Mouse (Mus musculus) urinary bladder, adult 2 months (tissue): ENCODE results near the gene Polr3c. TPM values are rescaled to one million over a fixed set of nuclear protein-coding genes. Genes with fewer than 3 reads are reported as not detected.
"Not testable (repeated sequence)": the region's sequence is repeated elsewhere in the genome, so short reads cannot be mapped to it uniquely, and the experiment has no call there.

Experiments used
- DNase-seq: peaks from one replicate; pipeline ENCODE4 v3.0.0; 2022; ENCODE audit warnings: low spot score
- polyA plus RNA-seq: library from polyadenylated mRNA; depleted of rRNA; stranded (reverse); fragments of >200 nt; gene quantifications from 2 replicates; pipeline ENCODE4 v1.2.3, GENCODE M21; 2012

The Polr3c gene
- polyA plus RNA-seq, 1 experiment = 35.8 TPM

DNA sequence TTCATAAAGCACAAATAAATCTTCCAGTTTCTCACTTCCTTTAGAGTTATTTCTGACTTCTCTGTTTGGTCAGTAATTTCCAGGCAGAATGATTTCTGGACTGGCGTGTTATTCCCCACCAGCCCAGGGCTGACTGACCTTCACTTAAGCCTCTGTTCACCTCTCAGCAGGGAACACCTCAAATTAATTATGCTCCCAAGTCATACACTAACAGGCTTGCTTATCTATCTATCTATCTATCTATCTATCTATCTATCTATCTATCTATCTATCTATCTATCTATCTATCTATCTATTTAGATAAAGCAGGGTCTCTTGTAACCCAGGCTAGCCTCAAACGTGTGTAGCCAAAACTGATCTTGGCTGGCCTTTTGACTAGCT lies 18.8 kb downstream of the Polr3c start:
- DNase-seq = no peak

DNA sequence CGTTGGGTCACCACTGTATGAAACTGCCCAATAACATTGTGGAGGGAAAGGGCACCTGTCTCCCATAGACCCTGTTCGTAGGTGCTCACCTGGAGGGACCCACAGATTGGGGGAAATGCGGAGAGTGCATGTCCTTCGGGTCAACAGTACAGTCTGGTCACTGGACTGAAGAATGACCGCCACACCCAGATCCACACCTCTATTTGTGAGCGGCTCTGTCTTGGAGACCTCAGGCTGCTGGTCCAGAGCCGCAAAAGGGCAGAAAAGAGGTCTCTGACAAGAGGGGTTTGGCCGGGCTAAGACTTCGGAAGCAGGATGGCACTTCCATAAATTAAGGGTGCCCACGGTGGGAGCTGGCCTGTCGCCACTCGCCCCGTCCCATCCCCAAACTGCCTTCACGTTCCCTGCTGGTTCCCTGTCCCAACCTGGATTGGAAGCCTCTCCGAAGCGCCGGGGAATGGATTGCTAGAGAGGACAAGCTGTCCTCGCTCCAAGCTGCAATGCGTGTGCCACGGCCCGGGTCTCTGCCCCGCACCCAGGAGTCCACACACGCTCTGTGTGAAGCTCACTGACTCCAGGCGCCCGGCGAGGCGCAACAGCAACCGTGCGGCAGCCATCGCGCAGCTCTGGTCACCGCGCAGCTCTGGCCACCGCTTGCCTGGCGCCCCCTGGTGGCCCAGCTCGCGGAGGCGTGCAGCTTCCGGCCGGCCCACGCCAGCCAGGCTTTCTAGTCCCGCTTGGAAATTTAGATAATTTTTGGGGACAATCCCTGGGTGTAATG lies 19.3 kb downstream of the Polr3c start, which contains the start of gene Nudt17:
TSS of gene Nudt17 (minus strand) at position 660 of the 781 bp plus-strand sequence.
- DNase-seq = peak; percentile 76

DNA sequence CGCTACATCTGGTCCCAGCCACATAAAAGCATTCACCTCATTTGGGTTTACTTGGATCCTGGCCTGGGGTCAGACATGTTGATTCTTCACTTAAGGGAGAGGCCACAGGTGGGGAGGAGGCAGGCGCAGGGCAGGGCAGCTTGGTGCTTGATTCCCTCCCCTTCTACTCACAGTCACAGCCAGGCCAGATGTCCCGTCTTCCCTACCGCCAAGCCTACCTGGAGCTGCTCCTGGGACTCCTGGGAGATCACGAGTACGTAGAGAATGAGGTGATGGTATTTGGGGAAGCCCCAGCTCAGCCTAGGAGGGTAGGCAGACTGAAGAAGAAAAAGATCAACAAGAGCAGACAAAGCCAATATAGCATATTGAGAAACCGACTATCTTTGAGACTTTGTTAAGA lies 20.4 kb downstream of the Polr3c start:
- no peak for DNase-seq

DNA sequence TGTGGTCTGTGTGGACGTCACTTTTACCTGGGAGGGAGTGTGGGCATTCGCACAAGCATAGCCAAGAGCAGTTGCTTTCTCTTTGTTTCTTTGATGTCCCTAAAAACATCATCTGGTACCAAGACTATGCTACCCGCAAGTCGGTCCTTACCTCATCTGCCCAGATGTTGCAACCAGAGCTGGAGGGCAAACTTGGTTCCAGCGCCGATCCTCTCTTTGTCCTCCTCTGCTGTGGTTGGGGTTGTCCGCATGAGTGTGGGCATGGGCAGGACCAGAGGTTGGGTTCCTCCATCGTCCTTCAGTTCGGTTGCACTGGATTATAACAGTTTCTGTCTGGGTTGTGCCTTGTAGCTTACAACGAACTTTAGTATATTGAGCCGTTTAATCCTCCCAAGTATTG lies 21.2 kb downstream of the Polr3c start:
- DNase-seq = no peak

DNA sequence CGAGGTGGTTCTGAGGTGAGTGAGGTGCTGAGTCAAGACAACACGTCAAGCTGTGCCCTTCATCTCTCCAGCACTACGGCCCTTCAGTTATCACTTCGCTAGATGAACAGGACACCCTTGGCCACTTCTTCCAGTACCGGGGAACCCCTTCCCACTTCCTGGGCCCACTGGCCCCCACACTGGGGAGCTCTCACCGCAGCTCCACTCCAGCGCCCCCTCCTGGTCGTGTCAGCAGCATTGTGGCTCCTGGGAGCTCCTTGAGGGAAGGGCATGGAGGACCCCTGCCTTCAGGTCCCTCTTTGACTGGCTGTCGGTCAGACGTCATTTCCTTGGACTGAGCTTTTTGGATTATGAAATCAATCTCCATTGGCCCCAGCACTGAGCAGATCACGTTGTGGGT lies 22.6 kb downstream of the Polr3c start:
- peak; percentile 32 for DNase-seq

DNA sequence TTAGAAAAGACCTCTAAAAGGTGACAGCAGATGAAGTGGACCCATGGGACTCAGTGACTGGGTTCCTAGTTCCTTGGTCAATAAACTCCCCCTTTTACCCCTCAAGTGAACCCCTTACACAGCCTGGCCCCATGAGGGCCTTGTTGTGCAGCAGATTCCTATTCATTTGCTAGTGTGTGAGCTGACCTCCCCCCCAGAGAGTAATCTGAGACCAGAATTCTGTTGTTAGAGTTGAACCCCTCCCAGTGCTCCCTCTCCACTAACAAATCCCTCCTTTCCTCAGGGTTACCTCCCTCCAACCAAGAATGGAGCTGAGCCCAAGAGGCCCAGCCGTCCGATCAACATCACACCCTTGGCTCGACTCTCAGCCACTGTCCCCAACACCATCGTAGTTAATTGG lies 26.4 kb downstream of the Polr3c start:
- DNase-seq = no peak

DNA sequence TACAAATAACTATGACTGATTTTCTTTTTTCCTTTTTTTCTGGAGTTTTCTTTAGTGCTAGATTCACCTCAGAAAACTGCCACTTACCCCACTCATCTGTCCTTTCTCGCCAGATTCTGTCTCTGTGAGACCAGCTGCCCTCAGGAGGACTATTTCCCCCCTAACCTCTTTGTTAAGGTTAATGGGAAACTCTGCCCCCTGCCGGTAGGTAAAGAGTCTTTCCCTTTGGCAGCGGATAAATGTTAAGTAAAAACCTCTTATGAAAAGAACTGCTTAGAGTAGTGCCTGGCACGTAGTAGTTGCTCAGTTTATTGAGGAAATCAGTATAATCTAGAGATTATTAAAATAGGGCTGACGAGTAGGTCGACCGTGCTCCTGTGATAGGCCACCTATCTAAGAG lies 27.1 kb downstream of the Polr3c start:
- no peak for DNase-seq

DNA sequence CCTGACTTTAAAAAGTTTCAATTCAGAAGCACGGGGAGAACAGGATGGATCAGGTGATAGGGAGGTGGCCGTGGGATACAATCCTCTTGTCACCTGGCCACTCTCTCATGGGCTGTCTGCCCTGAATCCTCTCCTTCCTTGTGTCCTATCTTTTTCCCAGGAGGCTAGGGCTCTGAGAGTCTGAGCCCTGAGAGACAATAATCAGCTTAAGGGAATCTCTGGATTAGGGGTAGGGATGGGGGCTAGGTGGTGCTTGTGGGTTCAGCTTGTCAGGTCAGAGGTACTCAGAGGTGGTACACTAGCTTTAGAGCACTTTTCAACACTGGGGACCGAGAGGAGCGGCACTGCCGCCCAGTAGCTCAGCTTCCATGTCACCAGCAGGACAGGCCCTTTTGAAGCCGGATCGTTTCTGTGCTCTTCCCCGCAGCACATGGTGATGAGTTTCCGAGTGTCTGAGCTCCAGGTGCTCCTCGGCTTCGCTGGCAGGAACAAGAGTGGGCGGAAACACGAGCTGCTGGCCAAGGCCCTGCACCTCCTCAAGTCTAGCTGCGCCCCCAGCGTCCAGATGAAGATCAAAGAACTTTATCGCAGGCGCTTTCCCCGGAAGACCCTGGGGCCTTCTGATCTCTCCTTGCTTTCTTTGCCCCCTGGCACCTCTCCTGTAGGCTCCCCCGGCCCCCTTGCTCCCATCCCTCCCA lies 28.3 kb downstream of the Polr3c start:
- no peak for DNase-seq

DNA sequence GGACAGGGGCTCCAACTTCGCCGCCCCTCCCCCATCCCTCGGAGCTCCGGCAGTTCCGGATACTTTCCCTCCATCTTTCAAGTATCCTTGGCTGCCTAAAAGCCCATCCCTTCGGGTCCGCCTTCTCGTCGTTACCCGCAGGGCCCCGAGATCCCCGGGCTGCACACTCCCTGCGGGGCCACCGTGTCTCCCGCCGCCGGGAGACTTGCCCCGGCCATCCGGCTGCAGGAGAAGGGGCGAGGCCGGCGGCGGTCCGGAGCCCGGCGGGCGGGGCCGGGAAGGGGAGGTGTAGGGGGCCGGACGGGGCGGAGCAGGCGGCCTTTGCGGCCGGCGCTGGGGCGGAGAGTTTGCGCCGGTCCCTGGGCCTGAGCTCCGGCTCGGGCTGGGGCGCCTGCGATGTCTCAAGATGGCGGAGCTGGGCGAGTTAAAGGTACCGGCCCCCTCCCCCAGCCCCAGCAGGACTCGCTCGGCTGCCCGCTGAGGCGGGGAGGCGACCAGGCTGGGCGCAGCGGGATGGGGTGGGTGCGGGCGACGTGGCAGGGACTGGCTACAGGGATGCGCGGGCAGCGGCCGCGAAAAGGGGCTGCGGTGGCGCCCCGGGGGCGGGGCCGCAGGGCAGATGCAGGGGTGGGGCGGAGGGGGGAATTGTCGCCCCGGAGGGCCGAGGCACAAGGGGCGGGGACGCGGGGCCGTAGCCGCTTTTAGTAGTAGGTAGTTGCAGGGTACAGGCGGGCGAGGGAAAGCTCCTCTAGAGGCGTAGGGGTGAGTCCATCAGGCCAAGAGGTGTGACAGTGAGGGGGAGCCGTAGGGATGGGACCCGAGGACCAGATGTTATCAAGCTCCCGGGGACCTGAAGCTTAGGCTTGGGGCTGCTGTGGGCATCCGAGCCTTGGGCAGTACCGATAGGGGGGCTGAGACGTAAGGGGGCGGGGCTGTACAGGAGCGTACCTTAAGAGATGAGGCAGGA lies 30.4 kb downstream of the Polr3c start:
- DNase-seq = peak; percentile 93

DNA sequence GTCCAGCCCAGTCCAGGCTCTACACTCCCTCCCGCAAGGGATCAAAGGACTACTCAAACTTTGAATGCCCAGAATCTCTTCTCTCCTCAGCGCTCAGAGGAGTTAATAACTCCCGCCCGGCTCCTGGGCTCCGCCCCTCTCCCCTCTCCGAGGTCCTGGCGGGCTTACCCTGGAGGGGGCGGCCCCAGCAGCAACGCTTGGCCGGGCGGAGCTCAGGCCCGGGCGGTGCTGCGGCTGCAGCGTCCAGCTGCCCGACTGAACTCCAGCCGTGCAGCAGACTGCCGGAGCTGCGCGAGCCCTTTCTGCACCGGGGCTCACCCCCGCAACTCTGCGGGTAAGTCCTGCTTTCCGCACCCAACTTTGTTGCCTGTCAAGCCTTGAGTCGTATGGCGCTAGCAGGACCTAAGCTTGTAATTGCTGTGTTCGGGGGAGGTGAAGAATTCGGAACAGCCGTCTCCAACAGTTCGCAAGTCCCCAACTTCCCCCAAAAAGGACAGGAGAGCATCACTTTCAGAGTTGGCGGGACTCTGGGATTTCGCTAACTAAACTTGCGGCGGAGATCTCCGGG lies 31.1 kb downstream of the Polr3c start, which contains the start of gene Pias3:
TSS of gene Pias3 (plus strand) at position 187 of the 568 bp plus-strand sequence.
- DNase-seq = peak; percentile 79

DNA sequence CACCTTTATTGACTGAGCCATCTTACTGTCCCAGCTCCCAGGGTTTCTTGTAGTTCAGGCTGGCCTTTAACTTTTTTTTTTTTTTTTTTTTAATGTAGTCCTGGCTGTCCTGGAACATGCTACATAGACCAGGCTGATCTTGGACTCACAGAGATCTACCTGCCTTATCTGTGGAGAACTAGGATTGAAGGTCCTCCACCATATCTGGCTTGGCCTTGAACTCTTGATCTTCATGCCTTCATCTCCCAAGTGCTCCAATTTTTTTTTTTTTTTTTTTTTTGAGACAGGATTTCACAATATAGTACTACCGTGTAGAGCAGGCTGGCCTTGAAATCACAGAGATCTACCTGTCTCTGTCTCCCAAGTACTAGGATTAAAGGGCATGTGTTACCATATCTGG lies 33.8 kb downstream of the Polr3c start:
- DNase-seq = no peak

DNA sequence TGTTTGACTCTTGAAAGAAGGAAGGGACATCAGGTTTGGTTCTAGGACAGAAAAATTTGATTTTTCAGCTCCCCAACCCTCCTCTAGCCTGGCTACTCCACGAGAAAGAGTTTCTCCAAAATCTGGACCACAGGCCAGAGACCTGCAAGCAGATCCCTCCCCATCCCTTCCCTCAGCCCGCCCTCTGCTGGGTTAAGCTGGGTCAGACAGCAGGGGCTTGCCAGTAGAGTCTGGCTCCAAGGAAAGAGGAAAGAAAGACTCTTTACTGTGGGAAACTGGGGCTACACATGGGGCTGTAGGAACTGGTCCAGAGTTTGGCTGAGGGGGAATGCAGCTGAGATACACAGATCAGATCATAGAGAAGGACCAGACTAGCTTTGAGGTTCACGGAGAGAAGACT lies 34.9 kb downstream of the Polr3c start:
- DNase-seq = no peak

DNA sequence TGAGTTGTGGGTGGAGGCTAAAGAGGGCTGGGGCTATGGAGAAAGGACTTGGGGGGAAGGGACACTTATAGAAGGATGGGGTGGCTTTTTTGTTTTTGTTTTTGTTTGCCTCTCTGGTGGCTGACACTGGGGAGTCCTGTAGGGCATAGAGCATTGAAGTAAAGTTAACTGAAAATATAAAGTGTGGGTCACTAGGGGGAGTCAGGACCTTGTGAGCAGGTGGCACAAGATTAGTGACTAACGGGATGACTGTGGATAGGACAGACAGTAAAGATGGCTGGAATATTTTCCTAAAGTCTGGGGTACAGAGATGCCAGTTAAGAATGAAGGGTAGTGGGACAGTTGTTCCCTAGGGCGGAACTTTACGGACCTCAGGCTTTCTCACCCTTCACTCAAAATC lies 37.1 kb downstream of the Polr3c start:
- DNase-seq = no peak

DNA sequence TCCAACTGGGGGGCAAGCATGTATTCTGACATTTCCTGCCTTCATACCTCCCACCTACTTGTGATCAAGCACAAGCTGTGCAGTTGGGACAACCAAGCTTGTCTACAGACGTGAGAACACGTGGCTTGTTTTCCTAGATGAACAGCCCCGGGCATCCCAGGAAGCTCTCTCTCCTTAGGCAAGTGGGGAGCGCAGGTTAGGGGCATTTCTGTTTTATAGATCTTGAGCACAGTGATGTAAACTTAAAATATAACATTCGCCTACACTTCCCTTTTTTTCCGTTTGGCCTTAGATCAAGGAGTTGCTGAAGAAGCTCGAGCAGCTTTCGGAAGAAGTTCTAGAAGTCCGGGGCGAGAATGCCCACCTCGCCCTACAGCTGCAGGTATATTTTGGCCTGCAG lies 38.6 kb downstream of the Polr3c start:
- DNase-seq = no peak

DNA sequence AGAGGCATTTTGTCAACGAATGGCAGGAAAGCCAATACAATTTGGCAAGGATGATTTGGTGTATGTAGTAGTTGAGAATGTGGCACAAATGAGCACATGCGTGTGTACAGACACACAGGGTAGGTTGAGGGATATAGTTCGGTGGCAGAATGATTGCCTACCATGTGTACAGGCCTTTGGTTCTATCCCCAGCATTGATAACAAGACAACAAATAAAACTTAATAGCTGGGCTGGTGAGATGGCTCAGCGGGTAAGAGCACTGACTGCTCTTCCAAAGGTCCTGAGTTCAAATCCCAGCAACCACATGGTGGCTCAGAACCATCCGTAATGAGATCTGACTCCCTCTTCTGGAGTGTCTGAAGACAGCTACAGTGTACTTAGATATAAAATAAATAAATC lies 41.4 kb downstream of the Polr3c start:
- DNase-seq = not testable (repeated sequence)

DNA sequence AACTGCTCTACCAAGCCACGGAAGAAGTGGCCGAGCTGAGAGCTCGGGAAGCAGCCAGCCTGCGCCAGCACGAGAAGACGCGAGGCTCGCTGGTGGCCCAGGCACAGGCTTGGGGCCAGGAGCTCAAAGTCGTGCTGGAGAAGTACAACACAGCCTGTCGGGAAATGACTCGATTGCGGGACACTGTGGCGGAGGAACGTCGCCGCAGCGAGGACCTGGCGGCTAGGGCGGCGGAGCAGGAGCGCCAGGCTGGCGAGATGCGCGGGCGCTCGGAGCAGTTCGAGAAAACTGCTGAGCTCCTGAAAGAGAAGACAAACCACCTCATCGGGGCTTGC lies 42.6 kb downstream of the Polr3c start:
- no peak for DNase-seq

DNA sequence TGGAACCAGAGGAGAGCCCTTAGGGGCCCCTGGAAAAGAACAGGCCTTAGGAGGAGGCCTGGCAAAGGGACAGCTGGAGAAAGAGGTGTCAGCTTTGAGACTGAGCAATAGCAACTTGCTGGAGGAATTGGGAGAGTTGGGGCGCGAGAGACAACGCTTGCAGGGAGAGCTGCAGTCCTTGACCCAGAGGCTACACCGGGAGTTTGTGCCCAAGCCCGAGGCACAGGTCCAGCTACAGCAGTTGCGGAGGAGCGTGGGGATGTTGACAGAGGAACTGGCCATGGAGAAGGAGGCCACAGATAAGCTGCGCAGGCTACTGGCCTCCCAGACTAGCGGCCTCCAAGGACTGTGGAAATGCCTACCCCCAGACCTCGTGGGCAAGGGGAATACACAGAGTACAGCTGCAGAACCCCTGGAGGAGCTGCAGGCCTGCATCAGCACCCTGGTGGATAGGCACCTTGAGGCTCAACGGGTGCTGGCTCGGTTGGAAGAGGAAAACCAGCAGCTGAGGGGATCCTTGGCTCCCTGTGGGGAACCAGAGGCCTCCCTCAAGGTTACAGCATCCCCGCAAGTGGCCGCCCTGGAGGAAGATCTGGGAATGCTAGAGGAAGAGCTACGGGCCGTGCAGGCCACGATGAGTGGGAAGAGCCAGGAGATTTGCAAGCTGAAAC lies 43.1 kb downstream of the Polr3c start:
- DNase-seq = no peak

DNA sequence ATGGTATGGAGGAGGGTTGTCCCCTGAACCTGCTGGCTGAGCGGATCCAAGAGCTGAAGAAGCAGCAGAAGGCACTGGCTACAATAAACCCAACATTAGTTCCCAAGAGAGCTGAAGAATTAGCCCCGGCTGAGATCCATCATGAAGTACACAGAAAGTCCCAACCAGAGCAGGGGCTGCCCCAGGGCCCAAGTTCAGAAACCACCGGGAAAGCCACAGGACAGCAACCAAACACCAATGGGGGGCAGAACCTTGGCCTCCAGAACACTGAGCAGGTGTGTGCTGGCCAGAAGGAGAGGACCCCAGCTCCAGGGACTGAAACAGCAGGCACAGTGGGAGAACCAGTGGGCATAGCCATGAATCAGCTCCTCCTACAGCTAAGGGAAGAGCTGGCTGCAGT lies 43.9 kb downstream of the Polr3c start:
- no peak for DNase-seq

DNA sequence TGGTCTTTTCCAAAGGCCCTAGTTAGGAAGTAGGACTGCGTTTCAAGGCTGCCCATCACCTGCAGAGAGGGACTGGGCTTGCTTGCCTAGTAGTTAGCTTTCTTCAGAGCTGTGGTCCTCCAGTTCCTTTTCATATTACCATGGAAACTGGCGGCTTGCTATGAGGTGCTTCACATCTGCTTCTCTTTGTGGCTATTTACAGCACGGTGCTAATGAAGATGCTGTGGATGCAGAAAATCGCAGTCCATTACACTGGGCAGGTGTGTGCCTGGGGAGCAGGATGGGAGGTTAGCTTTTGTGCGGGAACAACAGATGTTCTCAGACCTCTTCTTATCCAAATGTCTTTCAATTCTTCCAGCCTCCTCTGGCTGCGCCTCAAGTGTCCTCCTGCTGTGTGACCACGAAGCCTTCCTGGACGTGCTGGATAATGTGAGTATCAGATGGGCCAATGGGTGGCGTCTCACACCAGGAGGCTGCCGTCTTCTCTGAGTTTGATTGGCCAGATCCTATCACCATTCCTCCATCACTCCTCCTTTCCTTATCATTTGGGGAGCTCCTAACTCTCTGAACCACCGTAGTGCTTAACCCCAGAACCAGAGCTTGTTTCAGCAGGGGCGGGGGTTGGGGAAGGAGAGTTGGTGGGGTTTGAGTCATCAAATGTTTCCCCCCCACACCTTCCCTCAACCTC lies 47.0 kb downstream of the Polr3c start:
- DNase-seq = no peak

DNA sequence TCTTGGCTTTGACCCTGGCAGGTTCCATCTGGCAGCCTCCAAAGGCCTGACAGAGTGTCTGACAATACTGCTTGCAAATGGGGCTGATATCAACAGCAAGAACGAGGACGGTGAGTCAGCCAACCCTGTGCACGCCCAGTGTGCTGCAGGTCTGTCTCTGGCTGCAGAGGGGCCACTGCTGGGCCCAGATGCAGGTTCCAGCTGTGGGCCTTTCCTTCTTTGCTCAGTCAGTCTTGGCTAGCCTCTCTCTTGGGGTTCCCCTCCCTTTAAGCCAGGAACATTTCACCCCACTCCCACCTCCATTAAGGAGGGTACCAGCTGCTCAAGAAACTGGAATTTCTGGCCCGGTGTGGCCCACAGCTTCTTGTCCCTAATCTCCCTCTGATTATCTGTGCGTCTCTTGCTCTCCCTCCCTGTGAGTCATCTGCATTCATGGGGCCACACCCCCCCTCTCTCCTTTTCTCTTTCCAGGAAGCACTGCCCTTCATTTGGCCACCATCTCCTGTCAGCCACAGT lies 48.2 kb downstream of the Polr3c start:
- DNase-seq = peak; percentile 40

DNA sequence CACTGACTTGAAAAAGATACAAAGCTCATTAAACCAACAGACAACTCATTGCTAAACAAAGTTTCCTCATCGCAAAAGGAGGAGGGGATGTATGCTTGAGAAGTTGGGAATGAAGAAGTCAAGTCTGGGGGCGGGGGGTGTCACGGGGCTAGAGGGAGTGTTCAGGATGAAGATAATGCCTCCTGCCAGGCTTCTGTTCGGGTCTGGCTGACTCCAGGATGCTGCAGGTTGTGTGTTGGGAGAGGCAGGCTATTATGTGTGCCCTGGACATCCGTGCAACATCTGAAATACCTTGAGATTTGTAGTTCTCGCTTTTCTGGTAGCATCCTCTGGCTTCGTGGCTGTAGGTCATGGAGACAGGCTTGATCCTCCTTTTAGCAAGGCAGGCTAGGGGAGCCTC lies 49.0 kb downstream of the Polr3c start:
- DNase-seq = no peak
